Mouse (Mus musculus): ENCODE results near the gene Urb1.

- TF ChIP-seq CTCF (IDR thresholded peaks at IDR 0.05; ENCODE audit: borderline replicate concordance, extremely low read depth, insufficient read depth, insufficient read length), result no peak
- TF ChIP-seq POLR2A (IDR thresholded peaks at IDR 0.05; ENCODE audit: borderline replicate concordance, extremely low read depth, insufficient read depth, insufficient read length, poor library complexity, severe bottlenecking), result no peak
Measured at GRCm38 (mm10) chr16:90822284-90822935, 12.2 kb upstream of the Urb1 start.
